Mouse (Mus musculus) yolk sac, embryonic 10.5 days (tissue): ENCODE results near the gene Ubxn1.
A peak's percentile ranks its signal among the peaks of the same experiment; 100 is the strongest.
"Not testable (repeated sequence)": the region's sequence is repeated elsewhere in the genome, so short reads cannot be mapped to it uniquely, and the experiment has no call there.

Experiments used
- DNase-seq: peaks from one replicate; pipeline ENCODE4 v3.0.0-alpha.2; 2017; ENCODE audit warnings: low spot score

The Ubxn1 gene

GRCm38 (mm10) chr19:8871267-8872186, at the start of gene Ubxn1:
TSS of gene Ubxn1 (plus strand) at chr19:8871496.
- DNase-seq, result peak; percentile 99

GRCm38 (mm10) chr19:8822696-8823095, 48.6 kb upstream of the Ubxn1 start:
- DNase-seq, result no peak

- no peak for DNase-seq
These were observed 41.6 kb upstream of the Ubxn1 start, which contains the start of gene AC129217.1 for GRCm38 (mm10) chr19:8829660-8830059. TSS of gene AC129217.1 (plus strand) at chr19:8829773.

- DNase-seq, result no peak
These were observed 40.6 kb upstream of the Ubxn1 start for GRCm38 (mm10) chr19:8830664-8831063.

GRCm38 (mm10) chr19:8831262-8831661, 40.0 kb upstream of the Ubxn1 start:
- DNase-seq, result no peak

- DNase-seq, result no peak
These were observed 38.3 kb upstream of the Ubxn1 start for GRCm38 (mm10) chr19:8832971-8833370.

GRCm38 (mm10) chr19:8836327-8836726, 35.0 kb upstream of the Ubxn1 start:
- not testable (repeated sequence) for DNase-seq

GRCm38 (mm10) chr19:8837251-8837791, 34.0 kb upstream of the Ubxn1 start, which contains the start of gene Bscl2:
TSS of gene Bscl2 (plus strand) at chr19:8837467.
- peak; percentile 89 for DNase-seq

- DNase-seq, result peak; percentile 42
These were observed 33.1 kb upstream of the Ubxn1 start for GRCm38 (mm10) chr19:8838041-8838730.

GRCm38 (mm10) chr19:8839103-8839907, 32.0 kb upstream of the Ubxn1 start, which contains the start of gene Gng3:
TSS of gene Gng3 (minus strand) at chr19:8839194.
- DNase-seq, result no peak

GRCm38 (mm10) chr19:8839908-8840791, 31.1 kb upstream of the Ubxn1 start:
- DNase-seq, result peak; percentile 75

- no peak for DNase-seq
These were observed 30.3 kb upstream of the Ubxn1 start for GRCm38 (mm10) chr19:8841012-8841411.

GRCm38 (mm10) chr19:8842961-8843360, 28.3 kb upstream of the Ubxn1 start:
- DNase-seq, result no peak

GRCm38 (mm10) chr19:8844371-8845129, 26.7 kb upstream of the Ubxn1 start:
- peak; percentile 60 for DNase-seq

- no peak for DNase-seq
These were observed 22.9 kb upstream of the Ubxn1 start for GRCm38 (mm10) chr19:8848356-8848755.

- DNase-seq, result peak; percentile 77
These were observed 20.8 kb upstream of the Ubxn1 start, which contains the start of gene Lrrn4cl for GRCm38 (mm10) chr19:8850402-8850901. TSS of gene Lrrn4cl (plus strand) at chr19:8850768.

GRCm38 (mm10) chr19:8851639-8852038, 19.7 kb upstream of the Ubxn1 start:
- DNase-seq, result no peak

- DNase-seq, result no peak
These were observed 18.9 kb upstream of the Ubxn1 start for GRCm38 (mm10) chr19:8852236-8852928.

GRCm38 (mm10) chr19:8853117-8853516, 18.2 kb upstream of the Ubxn1 start:
- DNase-seq, result no peak
